Mouse (Mus musculus): ENCODE results near the gene Cpm. TPM values are rescaled to one million over a fixed set of nuclear protein-coding genes. Genes with fewer than 3 reads are reported as not detected.
"Not testable (repeated sequence)": the region's sequence is repeated elsewhere in the genome, so short reads cannot be mapped to it uniquely, and the experiment has no call there.

The Cpm gene
- total RNA-seq, 2 experiments from 2014 or later: 20.3 to 33.2 TPM

DNA sequence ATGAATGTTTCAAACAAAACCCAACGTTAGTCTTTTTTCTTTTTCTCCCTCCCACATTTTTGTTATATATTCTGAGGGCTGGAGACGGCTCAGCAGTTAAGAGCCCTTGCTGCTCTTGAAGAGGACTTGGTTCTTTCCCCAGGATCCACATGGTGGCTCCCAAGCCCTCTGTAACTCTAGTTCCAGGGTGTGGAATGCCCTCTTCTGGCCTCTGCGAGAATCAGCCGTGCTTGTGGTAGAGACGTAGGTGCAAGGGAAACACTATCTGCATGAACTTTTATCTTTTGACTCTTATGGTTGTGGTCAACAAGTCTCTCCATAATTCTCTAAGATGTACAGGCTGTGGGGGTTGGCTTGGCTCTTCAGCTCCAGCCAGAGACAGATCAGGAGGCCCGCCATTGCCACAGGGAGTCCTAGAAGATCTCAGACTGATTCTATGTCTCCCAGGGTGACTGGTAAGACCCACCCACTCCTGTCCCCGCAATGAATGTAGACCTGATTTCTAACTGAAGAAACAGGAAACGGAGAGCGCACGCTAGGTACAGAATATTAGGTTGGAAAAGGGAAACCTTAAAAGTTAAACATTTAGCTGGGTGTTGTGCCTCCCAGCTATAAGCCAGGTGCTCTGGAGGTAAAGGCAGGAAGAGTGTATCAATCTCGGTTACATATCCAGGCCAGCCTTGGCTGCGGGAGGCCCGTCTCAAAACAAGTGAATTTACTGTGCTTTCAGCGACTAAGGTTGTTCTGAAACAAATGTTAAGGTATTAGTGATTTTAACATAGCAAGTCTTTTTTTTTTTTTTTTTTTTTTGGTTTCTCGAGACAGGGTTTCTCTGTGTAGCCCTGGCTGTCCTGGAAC lies 102.2 kb downstream of the Cpm start:
- peak; percentile 41 to 45 for DNase-seq (ENCODE audit: low spot score in 2 of 2)

DNA sequence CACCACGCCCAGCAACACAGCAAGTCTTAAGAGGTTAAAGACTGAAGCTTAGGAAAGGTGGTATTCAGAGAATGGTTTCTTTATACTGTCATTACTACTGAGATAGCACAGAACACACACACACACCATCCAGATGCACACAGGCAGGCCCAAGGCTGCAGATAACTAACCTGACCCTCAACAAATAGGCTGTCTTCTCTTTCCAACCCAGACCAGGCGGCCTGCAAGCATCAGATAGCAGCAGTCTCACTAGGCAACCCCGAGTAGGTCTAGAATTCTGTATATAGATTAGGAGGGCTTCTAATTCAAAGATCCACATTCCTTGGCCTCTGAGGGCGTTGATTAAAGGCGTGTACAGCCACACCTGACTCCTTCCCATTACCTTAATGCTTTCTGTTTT lies 102.9 kb downstream of the Cpm start:
- no peak for DNase-seq (ENCODE audit: low spot score in 2 of 2)

DNA sequence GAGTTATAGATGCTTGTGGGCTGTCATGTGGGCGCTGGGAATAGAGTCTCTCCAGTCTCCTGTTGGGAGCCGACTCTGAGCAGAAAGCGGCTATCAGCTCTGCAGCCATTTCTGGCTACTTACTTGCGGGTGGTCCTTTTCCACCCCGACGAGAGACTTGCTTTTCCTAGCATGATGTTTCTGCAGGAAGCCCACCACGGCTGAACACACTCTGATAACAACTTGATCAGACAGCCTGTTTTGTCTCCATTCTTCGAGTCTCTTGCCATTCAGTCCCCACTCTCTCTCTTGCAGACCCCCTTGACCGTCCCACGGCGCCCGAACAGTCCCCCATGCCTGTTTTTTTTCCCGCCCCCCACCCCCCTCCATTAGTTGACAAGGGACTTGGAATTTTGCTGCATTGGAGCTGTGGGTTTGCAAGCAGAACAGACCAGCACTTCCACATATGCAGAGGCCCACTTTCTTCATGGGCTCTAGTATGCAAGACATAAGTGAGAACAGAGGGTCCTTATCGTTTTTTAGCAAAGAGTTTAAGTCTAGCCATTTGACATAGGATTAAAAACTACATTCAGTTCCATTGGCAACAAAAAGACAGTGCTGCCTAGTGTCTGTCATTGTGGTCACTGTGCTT lies 103.8 kb downstream of the Cpm start:
- no peak for DNase-seq (ENCODE audit: low spot score in 2 of 2)

- DNase-seq (ENCODE audit: low spot score in 2 of 2): not testable (repeated sequence)
Measured at GRCm38 (mm10) chr10:117733626-117734025, 104.3 kb downstream of the Cpm start.

DNA sequence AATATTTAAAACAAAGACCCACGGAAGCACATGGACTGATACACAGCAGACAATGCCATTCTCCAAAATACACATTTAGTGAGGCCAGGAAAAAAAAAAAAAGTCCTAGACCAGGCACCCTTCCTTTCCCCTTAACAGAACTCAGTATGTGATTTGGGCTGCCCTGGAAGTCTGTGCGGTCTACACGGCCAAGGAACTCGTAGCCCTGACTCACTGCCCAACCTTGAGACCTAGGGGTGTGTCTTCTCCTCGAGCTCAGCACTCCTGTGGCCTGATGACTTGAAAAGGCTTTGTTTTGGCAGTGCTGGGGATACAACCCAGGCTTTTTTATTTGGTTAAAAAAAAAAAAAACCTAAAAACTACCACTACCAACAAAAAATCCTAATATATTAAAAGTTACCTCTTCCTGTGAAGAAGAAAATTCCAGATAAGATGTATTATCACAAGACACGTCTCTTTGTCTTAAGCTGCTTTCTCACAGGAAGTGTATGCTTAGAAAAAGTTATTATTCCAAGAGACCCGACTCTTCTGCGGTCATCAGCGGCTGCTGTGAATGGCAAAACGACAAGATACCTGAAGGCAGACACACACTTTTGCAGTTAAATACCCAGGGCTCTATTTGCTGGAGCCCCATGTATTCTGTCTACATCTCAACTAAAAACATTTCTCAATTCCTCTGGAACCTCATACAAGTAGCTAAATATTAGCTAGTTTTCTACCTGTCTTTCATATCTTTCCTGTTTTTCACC lies 105.0 kb downstream of the Cpm start:
- DNase-seq (ENCODE audit: low spot score in 2 of 2): not testable (repeated sequence)

DNA sequence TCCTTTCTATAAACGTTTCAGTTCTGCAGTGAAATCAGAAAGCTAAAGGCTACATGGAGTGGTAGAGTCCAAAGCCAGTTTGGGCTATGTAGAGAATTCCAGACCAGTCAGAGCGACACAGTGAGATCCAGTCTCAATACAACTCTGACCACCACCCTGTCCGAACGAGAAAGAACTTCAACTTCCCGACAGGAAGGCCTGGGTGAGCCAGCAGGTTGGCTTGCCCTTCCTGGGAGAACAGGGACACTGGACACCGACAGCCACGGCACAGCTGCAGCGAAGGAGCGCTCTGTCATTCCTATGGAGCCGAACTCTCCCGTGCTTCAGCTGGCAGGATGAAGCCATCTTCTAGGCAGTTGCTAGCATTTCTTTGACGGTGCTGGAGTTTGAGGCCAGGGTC lies 106.1 kb downstream of the Cpm start:
- DNase-seq (ENCODE audit: low spot score in 2 of 2): not testable (repeated sequence)

DNA sequence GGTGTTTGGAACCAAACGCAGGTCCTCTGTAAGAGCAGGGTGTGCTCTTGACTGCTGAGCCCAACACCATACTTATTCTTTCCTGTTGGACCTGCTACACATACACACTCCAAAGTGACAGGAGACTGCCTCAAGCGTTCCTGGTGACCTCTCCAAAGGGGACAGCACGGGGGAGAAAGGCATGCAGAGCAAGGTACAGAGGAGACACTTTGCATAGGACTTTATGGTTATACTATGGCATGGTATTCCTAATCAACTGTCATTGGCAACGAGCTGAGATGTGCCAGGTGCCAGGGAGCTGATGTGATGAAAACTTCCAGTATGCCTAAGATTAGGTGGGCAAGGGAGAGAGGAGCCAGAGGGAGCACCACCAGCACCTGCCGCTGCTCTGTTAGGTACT lies 107.3 kb downstream of the Cpm start:
- no peak for DNase-seq (ENCODE audit: low spot score in 2 of 2)

Other genes starting within 250 kb of the Cpm start
- gene Cpsf6, start 249.5 kb upstream of the Cpm start, total RNA-seq (2021): 10 to 100 TPM; 79.2 to 79.5 TPM
- 10 to 100 TPM; 48.2 to 54.8 TPM for gene Mdm2, start 81.3 kb downstream of the Cpm start, total RNA-seq (2021)
- 10 to 100 TPM; 13.1 to 15.0 TPM for gene Slc35e3, start 116.9 kb downstream of the Cpm start, total RNA-seq (2021)
- gene Nup107, start 163.2 kb downstream of the Cpm start, total RNA-seq (2021): 10 to 100 TPM in 1 of 2 experiments, 1 to 10 TPM in 1; 9.1 to 11.0 TPM
- 100 to 1,000 TPM; 116 to 128 TPM for gene Rap1b, start 216.5 kb downstream of the Cpm start, total RNA-seq (2021)